Comparison of ENCODE assay signal across 8 mouse cellular contexts in genomic region chr3:95014428-95015151, GRCm38 (mm10). TPM values are rescaled to one million over a fixed set of nuclear protein-coding genes. Genes with fewer than 3 reads are reported as not detected.
DNase-seq lines count a peak whose midpoint lies in the region; ATAC-seq and TF ChIP-seq lines count a peak whose summit lies in the region.

No protein-coding gene starts in this region.

- H3K27me3 ChIP-seq in E14TG2a.4 (ENCODE audit: insufficient read depth, low read length): no peaks in the 10 kb centered on the region
- H3K27me3 ChIP-seq in heart, embryonic 12.5 days (replicated peaks): no peaks in the 10 kb centered on the region
- H3K27me3 ChIP-seq in kidney, postnatal 0 days (ENCODE audit: insufficient read depth, low read length): no peaks in the 10 kb centered on the region
- H3K27me3 ChIP-seq in small intestine, adult 2 months (ENCODE audit: control insufficient read depth, insufficient read depth, low read length): no peaks in the 10 kb centered on the region

- ATAC-seq in heart, embryonic 12.5 days (ENCODE audit: insufficient number of reproducible peaks, low FRiP score): peak; percentile 3
- peak; percentile 1; the same call in 1 of the 2 replicates for ATAC-seq in kidney, postnatal 0 days (replicated peaks; ENCODE audit: low FRiP score, low read depth)

- H3K27ac ChIP-seq in heart, embryonic 12.5 days (ENCODE audit: poor library complexity, severe bottlenecking): peak overlapping the region; percentile 90
- peak overlapping the region; percentile 81 for H3K27ac ChIP-seq in kidney, postnatal 0 days
- H3K27ac ChIP-seq in small intestine, adult 2 months (ENCODE audit: insufficient read depth, low read depth, low read length): peak overlapping the region; percentile 19; the same call in 1 of the 2 replicates

- peaks cover 38% of the 10 kb centered on the region for H3K36me3 ChIP-seq in E14TG2a.4 (ENCODE audit: insufficient read depth, low read length)
- peaks cover 26% of the 10 kb centered on the region for H3K36me3 ChIP-seq in heart, embryonic 12.5 days
- H3K36me3 ChIP-seq in kidney, postnatal 0 days (ENCODE audit: insufficient read depth, low read length): peaks cover 24% of the 10 kb centered on the region
- peaks cover 24% of the 10 kb centered on the region for H3K36me3 ChIP-seq in small intestine, adult 2 months (ENCODE audit: control insufficient read depth, insufficient read depth, low read length)

- peak; percentile 60 for DNase-seq in adipocyte (ENCODE audit: low spot score)
- DNase-seq in embryo, embryonic 11.5 days (ENCODE audit: low read depth, low spot score): peak; percentile 24
- peak; percentile 46 for DNase-seq in kidney, postnatal 0 days (ENCODE audit: low spot score)
- peak; percentile 75 for DNase-seq in lung, postnatal 10 days
- DNase-seq in natural killer cell, adult 2 months (ENCODE audit: low spot score in 2 of 2): no peak

- H3K9me3 ChIP-seq in E14TG2a.4 (ENCODE audit: low read length): no peaks in the 10 kb centered on the region
- no peaks in the 10 kb centered on the region for H3K9me3 ChIP-seq in heart, embryonic 12.5 days (replicated peaks)
- no peaks in the 10 kb centered on the region for H3K9me3 ChIP-seq in kidney, postnatal 0 days (replicated peaks; ENCODE audit: low read length)

- peak overlapping the region; percentile 97 for H3K4me2 ChIP-seq in heart, embryonic 12.5 days
- H3K4me2 ChIP-seq in kidney, postnatal 0 days (ENCODE audit: low read length): peak overlapping the region; percentile 79

- peak overlapping the region; percentile 94 for H3K4me3 ChIP-seq in E14TG2a.4 (replicated peaks; ENCODE audit: low read length)
- peak overlapping the region; percentile 83 for H3K4me3 ChIP-seq in heart, embryonic 12.5 days
- H3K4me3 ChIP-seq in kidney, postnatal 0 days (replicated peaks; ENCODE audit: low read depth, low read length): peak overlapping the region; percentile 54
- H3K4me3 ChIP-seq in small intestine, adult 2 months (ENCODE audit: low read depth, low read length): peak overlapping the region; percentile 83

- peak overlapping the region; percentile 84 for H3K9ac ChIP-seq in heart, embryonic 12.5 days
- peak overlapping the region; percentile 74 for H3K9ac ChIP-seq in kidney, postnatal 0 days (ENCODE audit: low read depth, low read length)

- no peak for TF ChIP-seq POLR2A in small intestine, adult 2 months (IDR thresholded peaks at IDR 0.05; ENCODE audit: low read depth, low read length)

- under 1% methylated on average over 44 of the region's 44 CpGs for WGBS in heart, embryonic 12.5 days
- WGBS in kidney, postnatal 0 days: under 1% methylated on average over 43 of the region's 44 CpGs
- 1% methylated on average over 44 of the region's 44 CpGs for WGBS in small intestine, adult 2 months

- no peak for TF ChIP-seq CTCF in E14TG2a.4 (conservative IDR thresholded peaks at IDR 0.05; ENCODE audit: low read length)
- no peak for TF ChIP-seq CTCF in kidney, postnatal 0 days (IDR thresholded peaks at IDR 0.05; ENCODE audit: low read depth)
- no peak for TF ChIP-seq CTCF in small intestine, adult 2 months (IDR thresholded peaks at IDR 0.05; ENCODE audit: extremely low read depth, insufficient read length, insufficient replicate concordance, low read depth, low read length)

- H3K4me1 ChIP-seq in E14TG2a.4 (replicated peaks; ENCODE audit: low read depth, low read length): peaks cover 47% of the 10 kb centered on the region
- H3K4me1 ChIP-seq in heart, embryonic 12.5 days (replicated peaks): peaks cover 26% of the 10 kb centered on the region
- 0 out of 2 replicates have a peak, but pooled peaks cover 10% of the 10 kb centered on the region for H3K4me1 ChIP-seq in kidney, postnatal 0 days (replicated peaks; ENCODE audit: insufficient read depth, low read length)
- H3K4me1 ChIP-seq in small intestine, adult 2 months (ENCODE audit: control insufficient read depth, insufficient read depth, insufficient read length, low read length): 0 out of 2 replicates have a peak, but pooled peaks cover 2% of the 10 kb centered on the region

RNA-seq across cellular contexts. Expression of gene Zfp687, which starts 0.7 kb away (rescaled TPM):
- 23.2 and 25.6 TPM in 2 replicates for polyA plus RNA-seq in heart, embryonic 12.5 days (2016; fragmentation: Nextera tagmentation; extraction: Ambion mirVana)
- polyA plus RNA-seq in kidney, postnatal 0 days (2015; fragmentation: Nextera tagmentation; extraction: Ambion mirVana): 19.7 and 20.0 TPM in 2 replicates
- 9.1 and 17.1 TPM in 2 replicates for polyA plus RNA-seq in small intestine, adult 2 months (2012; rRNA removed)

RNA-seq across cellular contexts. Expression of gene Psmd4, which starts 27.8 kb away (rescaled TPM):
- 199 and 214 TPM in 2 replicates for polyA plus RNA-seq in heart, embryonic 12.5 days (2016; fragmentation: Nextera tagmentation; extraction: Ambion mirVana)
- polyA plus RNA-seq in kidney, postnatal 0 days (2015; fragmentation: Nextera tagmentation; extraction: Ambion mirVana): 214 and 231 TPM in 2 replicates
- 81.7 and 131 TPM in 2 replicates for polyA plus RNA-seq in small intestine, adult 2 months (2012; rRNA removed)

RNA-seq across cellular contexts. Expression of gene Pi4kb, which starts 40.1 kb away (rescaled TPM):
- 18.0 and 20.3 TPM in 2 replicates for polyA plus RNA-seq in heart, embryonic 12.5 days (2016; fragmentation: Nextera tagmentation; extraction: Ambion mirVana)
- 20.2 and 20.7 TPM in 2 replicates for polyA plus RNA-seq in kidney, postnatal 0 days (2015; fragmentation: Nextera tagmentation; extraction: Ambion mirVana)
- polyA plus RNA-seq in small intestine, adult 2 months (2012; rRNA removed): 14.2 and 20.9 TPM in 2 replicates

Comparison
In these comparisons a context has a peak if more than half of its experiments do, and no peak if none do; other contexts are left out.
1. DNase-seq: peak in adipocyte (single experiment), embryo, embryonic 11.5 days (single experiment), kidney, postnatal 0 days (single experiment) and lung, postnatal 10 days (single experiment); none in natural killer cell, adult 2 months (0 of 2).
2. H3K27ac ChIP-seq: peak in every context shown above with its lines; median percentile 90 in heart, embryonic 12.5 days; 81 in kidney, postnatal 0 days; 19 in small intestine, adult 2 months.
3. Peak in every context shown above with its lines, with median percentiles within 50 percentile points of each other: H3K4me3 ChIP-seq.